ENCODE assay signal across 8 mouse cellular contexts in the genomic region with DNA sequence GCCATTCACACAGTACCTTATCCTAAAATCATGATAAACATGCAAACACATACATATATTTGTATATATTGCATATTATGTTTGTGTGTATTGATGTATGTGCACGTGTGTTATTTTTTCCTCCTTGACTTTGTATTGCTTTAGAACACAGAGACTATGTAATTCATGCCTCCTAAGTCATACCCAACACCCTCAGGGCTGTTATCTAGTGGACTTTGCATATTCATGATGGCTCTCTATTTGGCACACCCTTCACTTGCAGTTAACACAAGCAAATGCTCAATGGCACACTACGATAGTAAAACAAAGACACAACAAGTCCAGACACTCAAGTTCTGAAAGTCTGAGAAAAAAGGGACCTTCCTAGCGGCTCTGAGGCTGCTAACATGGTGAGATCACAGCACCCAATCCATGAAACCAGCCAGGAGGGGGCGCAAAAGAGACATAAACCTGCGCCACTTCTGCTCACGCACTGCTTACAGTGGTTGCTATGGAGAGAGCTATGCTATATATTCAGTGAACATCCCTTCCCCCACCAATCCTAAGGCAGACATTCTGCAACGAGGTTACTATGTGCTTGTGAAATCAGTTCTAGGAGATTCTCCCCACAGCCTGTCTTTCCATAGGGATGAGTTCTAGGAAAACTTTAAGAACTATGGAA.
A peak's percentile ranks its signal among the peaks of the same experiment; 100 is the strongest.
DNase-seq lines count a peak whose midpoint lies in the region; ATAC-seq lines count a peak whose summit lies in the region.

No protein-coding gene starts in this region.

- H3K4me2 ChIP-seq in intestine, embryonic 14.5 days (ENCODE audit: low read length) = no peak overlapping the region

- DNase-seq in T-cell, adult 2 months (ENCODE audit: low spot score) = peak; percentile 38
- peak; percentile 77 to 86 for DNase-seq in cerebellum, postnatal 25 days
- peak; percentile 50 for DNase-seq in gastrocnemius, postnatal 14 days
- peak; percentile 96 for DNase-seq in intestine, embryonic 14.5 days (ENCODE audit: low spot score)
- peak; percentile 64 to 79 for DNase-seq in left cerebral cortex, adult 8-10 months (ENCODE audit: low spot score in 2 of 2)
- DNase-seq in right cerebral cortex, adult 2 months (ENCODE audit: low spot score in 2 of 2) = peak; percentile 88 to 90
- peak; percentile 30 for DNase-seq in urinary bladder, postnatal 10 days (ENCODE audit: low spot score)

- no peaks in the 10 kb centered on the region for H3K4me1 ChIP-seq in intestine, embryonic 14.5 days (replicated peaks; ENCODE audit: control insufficient read depth, insufficient read depth, low read length)

- no peaks in the 10 kb centered on the region for H3K9me3 ChIP-seq in intestine, embryonic 14.5 days (ENCODE audit: control insufficient read depth, low read length)

- no peak overlapping the region for H3K9ac ChIP-seq in intestine, embryonic 14.5 days (ENCODE audit: low read length)

- WGBS in intestine, embryonic 14.5 days = 16% methylated on average over 7 of the region's 7 CpGs

- no peak overlapping the region for H3K27ac ChIP-seq in intestine, embryonic 14.5 days (ENCODE audit: low read depth)

- peak; percentile 85 for ATAC-seq in intestine, embryonic 14.5 days (replicated peaks; ENCODE audit: low FRiP score, low TSS enrichment, low read depth)
- ATAC-seq in megakaryocyte, adult 5-6 weeks (ENCODE audit: poor library complexity, severe bottlenecking) = peak; percentile 93

- no peaks in the 10 kb centered on the region for H3K27me3 ChIP-seq in intestine, embryonic 14.5 days (replicated peaks; ENCODE audit: control insufficient read depth, insufficient read depth, low read length)

- no peaks in the 10 kb centered on the region for H3K36me3 ChIP-seq in intestine, embryonic 14.5 days (ENCODE audit: control insufficient read depth, insufficient read depth, low read length)

- intact Hi-C loops in gastrocnemius, postnatal 14 days (cut with DNase I; ENCODE audit: low total_unique reads) = loop anchor here (5.0 kb wide), 1 partner anchor 984 kb away; a partner anchor contains a TSS

- H3K4me3 ChIP-seq in intestine, embryonic 14.5 days (ENCODE audit: low read depth, low read length) = no peak overlapping the region

Comparison
In these comparisons a context has a peak if more than half of its experiments do, and no peak if none do; other contexts are left out.
1. DNase-seq: peak in every context shown above with its lines; median percentile 96 in intestine, embryonic 14.5 days; 89 in right cerebral cortex, adult 2 months; 82 in cerebellum, postnatal 25 days; 72 in left cerebral cortex, adult 8-10 months; 50 in gastrocnemius, postnatal 14 days; 38 in T-cell, adult 2 months; 30 in urinary bladder, postnatal 10 days.